Mouse (Mus musculus) layer of hippocampus, postnatal 36 days (tissue): Measurements from ENCODE around the gene Mitf. TPM values are rescaled to one million over a fixed set of nuclear protein-coding genes. Genes with fewer than 3 reads are reported as not detected.
A peak's percentile ranks its signal among the peaks of the same experiment; 100 is the strongest.

Source experiments
- DNase-seq, 2 experiments: peaks; one replicate each; pipeline ENCODE4 v3.0.0; 2022
- total RNA-seq, 2 experiments: library from RNA; stranded (reverse); gene quantifications; 2 replicates each; pipeline ENCODE4 v1.2.3; 2021

The Mitf gene
- total RNA-seq, 2 experiments from 2014 or later: 8.3 to 9.3 TPM

DNA sequence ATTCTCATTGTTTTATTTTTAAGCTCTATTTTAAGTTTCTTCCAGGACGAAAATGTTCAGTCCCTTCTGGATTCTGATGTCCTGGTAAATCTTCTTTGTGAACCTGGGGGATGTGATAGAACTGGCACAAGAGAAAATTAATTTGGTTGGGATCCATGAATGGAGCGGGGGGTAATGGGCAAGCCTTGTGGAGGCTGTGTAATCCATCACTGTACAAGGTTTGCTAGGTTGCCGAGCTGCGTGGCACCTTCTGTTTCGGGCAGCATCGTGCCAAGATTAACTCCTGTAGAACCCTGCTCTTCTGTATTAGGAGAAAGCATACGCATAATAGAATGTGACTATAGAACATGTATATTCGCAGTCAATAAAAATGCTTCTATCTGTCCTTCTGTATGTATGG, 76.1 kb downstream of the Mitf start:
- no peak for DNase-seq

DNA sequence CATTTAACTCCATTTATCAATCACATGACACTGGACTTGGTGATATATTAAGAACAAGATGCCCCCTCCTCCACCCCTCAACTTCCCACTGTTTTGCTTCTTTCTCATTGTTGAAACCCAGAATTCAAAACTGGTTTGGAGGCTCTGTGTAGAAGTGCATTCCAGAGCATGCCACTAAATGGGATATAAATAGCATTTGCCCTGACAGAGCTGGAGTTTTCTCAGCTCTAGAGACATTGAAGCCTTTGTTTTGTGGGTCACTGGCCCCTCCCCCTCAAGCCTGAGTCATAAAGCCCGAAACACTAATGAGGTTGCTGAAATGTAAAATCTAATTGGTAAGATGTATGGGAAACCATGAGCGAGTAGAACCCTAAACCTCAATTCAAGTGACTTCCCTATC, 76.6 kb downstream of the Mitf start:
- DNase-seq: no peak

DNA sequence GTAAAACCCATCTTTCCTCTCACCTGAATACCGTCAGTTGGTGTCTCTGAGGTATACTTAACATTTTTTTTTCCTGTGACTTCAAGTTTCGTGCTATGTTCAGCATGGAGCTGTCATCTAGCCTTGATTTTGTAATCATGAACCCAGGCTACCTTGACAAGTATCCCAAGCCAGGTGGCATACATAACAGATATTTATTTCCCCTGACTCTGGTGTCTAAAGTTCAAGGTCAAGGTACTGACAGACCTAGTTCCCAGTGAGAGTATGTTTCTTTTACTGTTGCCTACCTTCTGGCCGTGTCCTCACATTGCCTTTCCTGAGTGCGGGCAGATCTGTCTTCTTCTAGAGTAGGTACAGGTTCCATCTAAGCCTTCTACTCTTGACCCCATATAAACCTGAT, 78.1 kb downstream of the Mitf start:
- no peak for DNase-seq

DNA sequence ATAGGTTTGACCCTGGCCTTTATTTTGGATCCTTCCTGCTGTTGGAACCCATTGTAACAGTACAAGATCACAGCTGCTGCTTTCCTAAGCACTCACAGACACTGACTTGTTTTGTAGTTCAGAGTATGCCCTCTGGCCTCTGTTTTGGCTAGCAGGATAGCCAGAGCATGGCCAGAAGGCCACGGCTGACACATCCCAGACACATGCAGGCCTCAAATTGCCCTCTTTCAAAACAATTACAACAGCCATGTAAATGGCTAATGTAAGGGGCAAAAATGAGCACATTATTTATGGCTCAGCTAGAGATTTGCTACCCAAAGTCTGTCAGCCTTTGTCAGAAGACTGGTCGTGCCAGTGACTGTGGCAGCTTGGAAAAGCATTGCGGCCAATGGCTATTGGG, 78.8 kb downstream of the Mitf start:
- DNase-seq: no peak

DNA sequence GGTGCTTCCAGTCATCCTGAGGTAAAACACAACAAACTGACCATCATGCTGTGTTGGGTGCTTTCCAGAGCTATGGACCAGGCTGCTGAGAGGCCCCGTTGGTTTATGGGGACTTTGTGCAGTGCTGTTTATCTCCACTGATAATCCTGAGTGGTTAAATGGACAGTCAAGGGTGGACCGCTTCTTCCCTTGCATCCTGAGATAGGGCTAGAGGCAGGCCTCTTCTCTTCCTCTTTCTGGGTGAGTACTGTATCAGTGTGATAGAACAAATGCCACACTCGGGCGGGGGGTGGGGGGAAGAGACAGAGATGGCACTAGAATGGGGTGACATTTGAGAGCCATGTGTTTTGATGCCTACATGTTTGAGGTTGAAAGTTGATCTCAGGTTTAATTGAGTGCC, 81.0 kb downstream of the Mitf start:
- DNase-seq: no peak

DNA sequence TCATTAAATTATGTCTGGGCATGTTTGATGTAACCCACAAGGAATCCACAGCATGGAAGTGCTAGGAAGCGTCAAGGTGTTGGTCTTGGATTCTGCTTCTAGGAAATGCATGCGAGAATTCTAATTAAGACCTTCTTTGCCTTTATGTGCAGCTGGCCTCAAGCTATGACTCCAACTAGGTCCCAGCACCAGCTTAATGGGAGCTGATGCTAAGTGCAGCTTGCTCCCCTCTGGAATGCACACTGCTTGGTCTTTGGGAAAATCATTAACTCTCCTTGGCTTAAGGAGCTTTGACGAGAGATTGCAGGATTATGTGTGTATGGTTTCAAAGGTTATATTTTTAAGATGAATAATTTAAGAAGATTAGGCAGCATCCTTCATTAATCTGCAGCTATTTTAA, 81.7 kb downstream of the Mitf start:
- DNase-seq: no peak

DNA sequence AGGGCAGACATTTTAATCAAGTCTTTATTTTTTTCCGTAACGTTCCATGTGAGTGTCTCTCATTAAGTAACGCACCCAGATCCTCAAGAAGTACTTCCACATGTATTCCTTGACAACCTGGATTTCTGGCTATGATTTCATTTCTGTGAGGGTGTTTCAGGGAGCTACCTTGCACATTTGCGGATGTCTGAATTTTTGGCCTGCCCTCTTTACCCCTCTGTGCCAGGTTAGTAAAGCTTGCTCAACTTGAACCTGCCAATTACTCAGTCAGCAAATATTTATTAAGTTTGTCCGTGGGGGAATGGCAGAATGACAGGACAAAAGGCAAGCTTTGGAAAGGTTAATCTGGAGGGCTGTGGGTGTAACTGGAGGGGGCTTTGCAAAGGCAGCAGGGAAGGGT, 86.7 kb downstream of the Mitf start:
- no peak for DNase-seq

DNA sequence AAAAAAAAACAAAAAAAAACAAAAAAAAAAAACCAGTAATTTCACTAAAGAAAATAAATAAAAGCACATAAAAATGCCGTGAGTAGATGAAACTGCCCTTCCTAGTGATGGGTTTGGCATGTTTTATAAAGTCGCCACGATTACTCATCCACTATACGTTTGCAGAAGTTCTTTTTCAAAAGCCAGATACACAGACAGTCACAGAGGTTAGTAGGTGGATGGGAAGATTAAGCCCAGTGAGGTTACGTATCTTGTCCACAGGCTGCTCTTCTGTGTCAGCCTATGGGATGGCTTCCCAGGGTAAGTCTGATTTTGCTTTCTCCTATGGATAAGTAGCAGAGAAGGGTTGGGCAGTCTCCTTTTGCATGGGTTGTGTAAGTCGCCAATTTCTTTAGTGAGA, 90.3 kb downstream of the Mitf start:
- DNase-seq: no peak

DNA sequence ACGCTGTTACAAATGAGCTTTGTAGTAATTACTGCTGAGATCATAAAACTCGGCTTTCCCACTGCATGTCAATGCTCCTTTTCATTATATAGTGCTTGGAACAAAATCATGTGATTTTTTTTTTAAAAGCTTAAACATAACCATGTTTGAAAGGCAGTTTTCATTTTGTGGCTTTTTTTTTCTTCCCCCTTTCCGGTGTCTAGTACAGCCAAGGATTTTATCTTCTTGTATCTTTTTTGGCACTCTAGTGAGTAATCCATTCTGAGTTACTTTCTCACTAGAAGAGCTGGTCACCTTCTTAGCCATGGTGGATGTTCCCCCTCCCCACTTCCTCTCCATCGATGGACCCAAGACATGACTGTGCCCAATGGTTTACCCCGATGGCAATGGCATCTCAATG, 91.2 kb downstream of the Mitf start:
- DNase-seq: no peak

DNA sequence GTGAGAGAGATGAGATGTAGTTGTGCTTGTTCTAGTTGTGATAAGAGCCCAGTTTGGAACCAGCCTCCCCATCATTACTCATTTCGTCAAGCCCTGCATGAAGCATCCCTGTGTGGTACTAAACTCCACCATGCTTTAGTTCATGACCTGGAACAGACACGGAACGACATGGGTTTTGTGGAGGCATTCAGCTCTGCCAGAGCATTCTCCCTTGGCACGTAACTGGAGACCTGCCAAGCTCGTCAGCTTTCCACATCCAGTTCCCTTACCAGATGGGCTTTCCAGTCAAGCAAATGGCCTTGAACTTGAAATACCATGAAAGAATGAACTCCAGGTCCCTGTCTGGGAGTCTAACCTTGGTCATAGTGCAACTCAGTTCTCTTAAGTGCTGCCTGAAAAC, 94.7 kb downstream of the Mitf start:
- peak in 1 of 2 experiments; percentile 10 for DNase-seq

DNA sequence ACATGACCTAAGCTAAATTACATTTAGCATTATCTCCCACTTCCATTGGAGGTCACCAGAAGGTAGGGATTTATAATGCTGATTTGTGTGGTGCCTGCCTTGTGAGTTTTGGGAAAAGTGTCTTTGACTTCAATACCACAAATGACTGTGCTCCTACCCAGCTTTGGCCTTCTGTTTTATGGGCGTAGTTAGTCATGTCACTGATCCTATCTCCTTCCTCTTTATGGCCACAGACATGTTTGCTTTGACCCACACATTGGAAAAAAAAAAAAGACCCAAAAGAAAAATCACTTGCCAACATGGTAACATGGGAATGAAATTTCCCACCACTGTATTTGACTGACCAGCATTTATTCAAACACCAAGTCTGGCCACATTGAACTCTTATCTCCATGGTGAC, 95.4 kb downstream of the Mitf start:
- DNase-seq: no peak

DNA sequence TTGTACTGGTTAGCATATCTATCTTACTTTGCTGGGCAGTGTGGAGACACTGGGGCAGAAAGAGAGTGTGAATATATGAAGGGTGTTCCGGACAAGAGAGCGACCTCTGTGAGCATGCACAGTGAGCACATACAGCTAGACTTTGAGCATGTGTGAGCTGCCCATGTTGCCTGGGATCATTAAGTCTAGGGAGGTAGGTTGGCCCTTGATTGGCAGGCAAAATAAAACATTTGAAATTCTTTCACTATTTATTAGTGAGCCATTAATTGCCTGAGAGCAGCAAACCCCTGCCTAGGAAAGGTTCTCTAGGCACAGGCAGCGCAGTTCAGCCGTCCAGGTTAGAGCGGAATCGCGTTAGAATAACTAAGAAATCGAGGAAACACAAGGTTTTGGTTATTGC, 107.9 kb downstream of the Mitf start:
- no peak for DNase-seq

DNA sequence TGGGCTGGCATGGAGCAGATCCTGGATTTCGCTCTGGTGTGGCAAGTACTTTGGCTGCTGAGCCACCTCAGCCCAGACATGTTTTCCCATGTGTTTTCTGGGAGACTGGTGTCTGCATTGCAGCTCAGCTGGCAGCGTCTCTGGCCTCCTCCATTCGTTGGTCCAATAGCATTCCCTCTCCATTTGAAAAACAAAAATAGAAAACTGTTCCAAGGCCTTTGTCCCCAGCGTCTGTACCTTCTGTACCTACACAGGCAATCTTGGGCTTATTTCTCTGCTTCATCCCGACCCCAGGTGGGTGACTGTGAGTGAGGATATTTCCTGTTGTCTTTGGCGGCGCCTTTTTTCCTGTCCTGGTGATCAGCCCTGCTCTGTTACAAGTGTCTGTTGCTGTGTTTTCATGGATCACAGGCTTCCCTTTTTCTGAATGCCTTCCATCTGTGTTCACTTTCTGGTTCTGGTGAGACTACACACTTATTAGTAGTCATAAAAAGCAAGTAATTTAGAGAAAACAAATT, 109.6 kb downstream of the Mitf start:
- DNase-seq: peak; percentile 3 to 5

DNA sequence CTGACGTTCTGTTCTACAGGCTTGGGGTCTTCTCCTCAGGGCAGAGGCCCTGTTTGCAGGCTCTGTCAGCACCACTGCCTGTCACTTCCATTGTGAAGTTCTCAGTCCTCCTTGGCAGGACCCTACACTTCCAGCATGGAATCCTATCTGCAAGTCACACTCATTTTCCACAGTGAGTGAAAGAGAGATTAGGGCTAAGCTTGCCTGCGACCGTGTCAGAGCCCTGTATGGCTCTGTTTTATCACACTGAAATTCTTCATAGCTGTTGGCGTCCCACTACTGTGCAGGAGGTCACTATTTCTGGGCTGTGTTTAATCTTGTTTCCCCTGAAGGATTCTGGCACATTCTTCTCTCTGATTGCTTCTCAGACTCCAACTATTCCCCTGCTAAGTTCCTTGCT, 111.2 kb downstream of the Mitf start:
- DNase-seq: no peak

DNA sequence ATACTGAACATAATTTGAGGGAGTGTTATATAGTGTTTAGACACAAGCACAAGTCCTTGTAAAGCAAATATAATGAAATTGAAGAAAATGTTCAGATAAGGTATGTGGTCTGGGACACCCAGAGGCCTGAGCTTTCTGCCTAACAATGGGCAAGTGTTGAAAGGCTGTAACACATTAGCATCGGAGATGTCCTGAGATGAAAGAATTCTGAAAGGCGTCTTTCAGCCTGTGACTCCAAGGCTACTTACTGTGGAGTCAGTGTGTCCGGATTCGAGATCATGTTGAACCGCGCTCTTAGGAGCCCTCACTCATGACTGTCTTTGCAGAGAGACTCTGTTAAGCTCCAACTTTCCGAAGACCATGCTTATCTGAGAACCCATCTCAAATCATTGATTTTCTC, 111.6 kb downstream of the Mitf start:
- DNase-seq: no peak

DNA sequence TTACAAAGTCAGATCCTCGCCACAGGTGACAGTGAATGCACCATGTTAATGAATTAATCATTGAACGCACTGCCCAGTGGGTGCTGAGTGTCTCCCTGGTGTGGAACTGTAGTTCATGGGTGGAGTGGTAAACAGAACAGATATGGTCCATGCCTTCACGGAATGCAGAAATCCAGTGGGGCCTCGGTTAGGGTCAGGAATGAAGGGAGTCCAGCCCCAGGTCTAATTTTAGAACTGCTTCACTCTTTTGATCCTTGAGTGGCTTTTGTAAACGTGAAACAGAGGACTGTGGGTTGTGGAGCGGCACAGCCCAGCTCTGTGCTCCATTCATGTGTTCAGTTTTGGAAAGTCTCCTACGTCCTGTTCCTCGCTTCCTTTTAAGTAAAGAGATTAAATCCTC, 112.4 kb downstream of the Mitf start:
- DNase-seq: no peak

DNA sequence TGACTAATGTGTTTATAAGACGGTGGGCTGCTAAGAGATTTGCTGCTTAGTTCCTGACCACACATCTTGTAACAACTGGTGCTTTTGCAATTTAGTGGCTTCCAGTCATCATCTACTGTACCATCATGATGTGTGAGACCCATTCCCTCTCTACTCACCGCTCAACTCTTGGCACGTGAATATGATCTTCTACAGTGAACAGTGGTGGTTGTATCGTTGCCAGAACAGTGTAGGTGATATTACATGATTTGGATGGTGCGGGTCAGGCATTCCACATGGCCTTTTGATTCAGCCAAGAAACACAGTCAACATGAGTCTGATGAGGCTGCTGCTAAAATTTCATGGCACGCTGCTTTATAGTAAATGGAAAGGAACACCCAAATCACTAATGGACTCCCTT, 114.7 kb downstream of the Mitf start:
- no peak for DNase-seq

DNA sequence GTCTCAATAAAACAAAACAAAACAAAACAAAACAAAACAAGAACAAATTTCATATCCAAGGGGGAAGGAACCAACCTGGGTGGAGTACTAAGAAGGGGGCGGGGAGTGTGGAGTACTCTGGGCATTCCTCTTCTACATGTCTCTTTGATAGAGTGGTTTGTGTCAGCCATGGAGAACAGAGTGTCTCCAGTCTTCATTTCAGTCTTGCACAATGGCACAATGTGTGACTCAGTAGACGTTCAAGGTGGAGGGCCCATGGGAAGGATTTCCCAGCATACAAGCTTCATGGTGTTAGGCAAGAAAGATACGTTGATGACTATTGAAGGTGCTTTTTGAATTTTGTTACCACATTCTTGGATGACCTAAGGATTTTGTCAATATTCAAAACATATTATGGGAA, 117.4 kb downstream of the Mitf start:
- DNase-seq: no peak

DNA sequence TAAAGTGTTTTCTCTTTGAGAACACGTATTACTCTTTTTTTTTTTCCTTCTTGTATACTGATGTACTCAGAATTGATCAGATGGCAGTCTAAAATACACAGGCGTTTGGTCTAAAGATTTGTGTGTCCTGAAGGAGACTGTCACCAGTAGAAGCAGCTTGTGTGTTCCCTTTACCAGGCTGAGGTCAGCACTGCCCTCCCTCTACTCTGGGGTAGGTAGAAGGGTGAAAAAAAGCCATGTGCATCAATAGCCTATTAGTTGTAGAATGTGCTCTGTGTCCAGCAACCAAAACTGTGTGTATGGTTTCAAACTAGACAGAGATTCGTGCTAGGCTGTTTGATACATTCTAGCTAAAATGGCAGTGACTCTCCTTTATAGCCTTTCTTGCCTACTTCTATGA, 122.2 kb downstream of the Mitf start:
- DNase-seq: no peak

DNA sequence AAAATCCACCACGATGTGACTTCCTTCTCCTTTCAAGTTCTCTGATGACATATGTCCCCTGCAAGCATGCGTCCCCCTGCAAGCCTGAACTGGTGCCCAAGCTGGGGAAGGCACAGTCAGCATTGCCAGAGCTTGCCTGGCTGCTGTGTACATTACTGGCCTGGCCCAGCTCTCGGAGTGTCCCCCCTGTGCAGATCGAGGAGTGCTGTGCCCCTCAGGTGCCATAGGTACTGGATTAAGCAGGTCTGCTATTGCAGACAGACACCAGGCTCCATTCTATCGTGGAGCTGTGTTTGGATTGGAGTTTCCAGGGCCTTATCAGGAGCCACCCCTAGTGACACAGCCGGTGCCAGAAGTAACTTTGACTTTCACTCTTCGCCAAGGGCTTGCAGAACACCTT, 122.6 kb downstream of the Mitf start:
- DNase-seq: no peak

DNA sequence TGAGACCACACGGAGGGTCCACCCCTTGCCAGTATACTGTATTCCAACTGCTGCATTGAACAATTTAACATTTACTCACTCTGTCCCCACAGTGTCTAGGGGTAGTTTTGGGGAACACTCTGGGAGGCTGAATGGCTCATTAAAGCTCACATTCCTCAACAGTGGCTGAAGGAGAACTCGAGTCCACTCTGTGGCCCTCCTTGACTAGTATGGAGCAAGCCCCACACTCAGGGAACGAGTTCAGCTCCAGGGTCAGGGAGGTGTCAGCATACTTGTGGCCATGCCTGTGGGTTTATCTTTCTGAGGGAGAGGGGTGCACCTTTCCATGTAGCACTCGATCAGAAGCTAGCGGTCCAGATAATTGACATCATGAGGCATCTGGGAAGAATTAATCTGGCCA, 130.3 kb downstream of the Mitf start:
- no peak for DNase-seq

DNA sequence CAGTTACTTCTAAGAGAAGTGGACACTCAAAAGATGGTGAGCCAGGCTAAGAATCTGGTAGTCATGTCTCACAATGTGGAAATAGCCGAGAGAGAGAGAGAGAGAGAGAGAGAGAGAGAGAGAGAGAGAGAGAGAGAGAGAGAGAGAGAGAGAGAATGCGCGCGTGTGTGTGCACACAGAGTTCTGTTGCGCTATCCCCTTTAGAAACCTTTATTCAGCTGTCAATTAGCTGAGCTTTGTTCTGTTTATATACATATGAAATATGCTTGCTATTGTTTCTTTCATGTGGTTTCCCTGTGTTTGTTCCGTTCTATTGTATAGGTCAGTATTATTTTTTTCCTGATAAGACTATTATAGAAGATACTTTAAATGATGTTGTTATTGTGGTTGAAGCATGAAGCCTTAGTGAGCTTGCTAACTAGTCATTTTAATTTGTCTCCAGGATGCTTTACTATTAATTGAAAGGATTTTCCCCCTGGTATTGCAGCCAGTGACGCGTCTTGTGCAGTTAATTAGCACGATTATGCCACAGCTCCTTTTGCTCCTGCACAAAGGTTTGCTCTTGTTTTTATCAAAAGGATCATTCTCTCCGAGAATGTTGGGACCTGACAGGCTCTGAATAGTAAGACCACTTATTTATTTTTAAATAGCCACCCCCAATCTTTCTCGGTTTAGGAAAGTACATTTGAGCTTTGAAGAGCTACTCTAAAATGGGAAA, 131.2 kb downstream of the Mitf start:
- no peak for DNase-seq

DNA sequence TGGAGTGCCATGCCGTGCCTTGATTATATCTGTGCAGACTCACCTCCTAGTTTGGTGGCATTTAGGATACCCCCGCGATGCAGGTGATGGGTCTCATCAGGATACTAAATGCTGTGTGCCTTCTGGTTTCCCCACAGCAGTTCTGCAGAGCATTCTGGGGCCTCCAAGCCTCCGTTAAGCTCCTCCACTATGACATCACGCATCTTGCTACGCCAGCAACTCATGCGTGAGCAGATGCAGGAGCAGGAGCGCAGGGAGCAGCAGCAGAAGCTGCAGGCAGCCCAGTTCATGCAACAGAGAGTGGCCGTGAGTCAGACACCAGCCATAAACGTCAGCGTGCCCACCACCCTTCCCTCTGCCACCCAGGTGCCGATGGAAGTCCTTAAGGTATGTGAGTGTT, 134.1 kb downstream of the Mitf start:
- no peak for DNase-seq

DNA sequence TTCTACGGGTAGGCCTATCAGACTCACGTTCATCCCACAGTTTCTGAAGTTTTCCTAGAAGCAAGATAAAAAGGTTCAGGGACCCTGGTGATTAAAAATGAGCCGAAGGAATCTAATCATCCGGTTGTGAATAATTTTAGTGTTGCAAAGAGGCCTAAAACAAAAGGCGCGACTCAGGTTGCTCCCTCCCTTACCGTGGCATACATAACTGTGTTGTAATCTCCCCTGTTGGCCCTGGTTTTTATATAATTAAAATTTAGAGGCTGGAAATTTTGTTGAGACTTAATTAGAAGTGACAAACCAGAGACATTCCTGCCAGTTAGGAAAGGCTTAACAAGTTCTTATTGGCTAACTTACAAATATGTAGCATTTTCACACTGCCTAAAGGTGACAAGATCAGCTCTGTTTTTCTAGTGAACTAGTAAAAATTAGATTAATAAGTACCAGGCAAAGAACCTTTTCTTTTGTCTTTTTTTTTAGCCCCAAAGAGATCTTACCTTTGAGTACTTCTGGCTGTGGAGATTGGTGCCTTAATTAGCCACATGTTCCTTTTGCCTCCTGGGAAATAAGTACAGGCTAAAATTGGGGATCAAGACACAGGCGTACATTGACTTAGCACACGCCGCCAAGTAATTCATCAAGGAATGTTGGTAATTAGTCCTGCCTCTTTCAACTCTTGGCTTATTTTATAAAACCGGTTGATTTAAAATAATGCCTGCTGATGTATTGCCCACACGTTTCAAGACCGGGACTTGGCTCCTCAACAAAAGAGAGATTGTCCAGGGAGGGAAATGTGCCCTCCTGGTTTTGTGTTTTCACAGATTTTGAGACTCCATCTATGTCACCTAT, 143.4 kb downstream of the Mitf start:
- DNase-seq: no peak
